Mouse (Mus musculus): ENCODE data around the gene Src.

The Src gene

GRCm38 (mm10) chr2:157412497-157412896, 5.7 kb upstream of the Src start:
- no peak for DNase-seq (ENCODE audit: low read depth)

- DNase-seq (ENCODE audit: low read depth): no peak
Observed at GRCm38 (mm10) chr2:157417229-157417628, 1.0 kb upstream of the Src start.

- no peak for DNase-seq (ENCODE audit: low read depth)
Observed at GRCm38 (mm10) chr2:157418609-157419071, 396 bp downstream of the Src start.

- no peak for DNase-seq (ENCODE audit: low read depth)
Observed at GRCm38 (mm10) chr2:157419506-157419905, 1.3 kb downstream of the Src start.

GRCm38 (mm10) chr2:157420404-157420803, 2.2 kb downstream of the Src start:
- DNase-seq (ENCODE audit: low read depth): no peak

GRCm38 (mm10) chr2:157422062-157422655, 3.9 kb downstream of the Src start:
- no peak for DNase-seq (ENCODE audit: low read depth)

GRCm38 (mm10) chr2:157422854-157423705, 4.8 kb downstream of the Src start:
- no peak for DNase-seq (ENCODE audit: low read depth)

GRCm38 (mm10) chr2:157423706-157424125, 5.5 kb downstream of the Src start:
- DNase-seq (ENCODE audit: low read depth): no peak

- DNase-seq (ENCODE audit: low read depth): no peak
Observed at GRCm38 (mm10) chr2:157424126-157424903, 6.1 kb downstream of the Src start.

GRCm38 (mm10) chr2:157424904-157425642, 6.8 kb downstream of the Src start:
- no peak for DNase-seq (ENCODE audit: low read depth)

GRCm38 (mm10) chr2:157425643-157425988, 7.4 kb downstream of the Src start:
- no peak for DNase-seq (ENCODE audit: low read depth)

GRCm38 (mm10) chr2:157426171-157426570, 7.9 kb downstream of the Src start:
- no peak for DNase-seq (ENCODE audit: low read depth)

GRCm38 (mm10) chr2:157427164-157427563, 8.9 kb downstream of the Src start:
- no peak for DNase-seq (ENCODE audit: low read depth)

- no peak for DNase-seq (ENCODE audit: low read depth)
Observed at GRCm38 (mm10) chr2:157428351-157429139, 10.3 kb downstream of the Src start.

GRCm38 (mm10) chr2:157429735-157430134, 11.5 kb downstream of the Src start:
- no peak for DNase-seq (ENCODE audit: low read depth)

- DNase-seq (ENCODE audit: low read depth): no peak
Observed at GRCm38 (mm10) chr2:157430667-157431429, 12.6 kb downstream of the Src start.

GRCm38 (mm10) chr2:157431912-157432311, 13.7 kb downstream of the Src start:
- DNase-seq (ENCODE audit: low read depth): no peak

GRCm38 (mm10) chr2:157432476-157432875, 14.2 kb downstream of the Src start:
- no peak for DNase-seq (ENCODE audit: low read depth)

- no peak for DNase-seq (ENCODE audit: low read depth)
Observed at GRCm38 (mm10) chr2:157434041-157434440, 15.8 kb downstream of the Src start.

- no peak for DNase-seq (ENCODE audit: low read depth)
Observed at GRCm38 (mm10) chr2:157434497-157434896, 16.3 kb downstream of the Src start.
